Mouse (Mus musculus): Measurements from ENCODE around the gene Serbp1. TPM values are rescaled to one million over a fixed set of nuclear protein-coding genes. Genes with fewer than 3 reads are reported as not detected.

Serbp1 gene
- polyA plus RNA-seq, 2 experiments from 2014 or later: 285 to 307 TPM

- no peak for ATAC-seq
These were observed 64.5 kb downstream of the Serbp1 start for GRCm38 (mm10) chr6:67302471-67302870.

DNA sequence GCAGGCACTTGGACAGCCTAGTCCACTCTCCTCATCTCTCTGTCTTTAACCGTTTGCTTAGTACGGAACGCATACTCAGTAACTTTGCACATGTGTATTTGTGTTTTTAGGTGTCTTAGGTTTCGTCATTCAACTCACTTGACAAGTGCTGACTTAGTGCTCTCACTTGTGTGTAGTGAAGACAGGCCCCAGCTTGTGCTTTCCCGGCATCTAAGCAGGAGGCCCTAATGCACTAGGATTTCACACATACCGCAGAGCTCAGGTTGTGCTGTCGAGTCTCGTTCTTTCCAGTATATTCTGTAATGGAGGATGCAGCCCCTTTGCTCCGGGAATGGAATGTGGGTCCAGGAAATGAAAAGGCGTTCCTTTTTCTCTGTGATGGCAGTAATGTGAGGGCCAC, 65.2 kb downstream of the Serbp1 start:
- ATAC-seq: no peak

- no peak for ATAC-seq
These were observed 71.0 kb downstream of the Serbp1 start for GRCm38 (mm10) chr6:67308994-67309393.

DNA sequence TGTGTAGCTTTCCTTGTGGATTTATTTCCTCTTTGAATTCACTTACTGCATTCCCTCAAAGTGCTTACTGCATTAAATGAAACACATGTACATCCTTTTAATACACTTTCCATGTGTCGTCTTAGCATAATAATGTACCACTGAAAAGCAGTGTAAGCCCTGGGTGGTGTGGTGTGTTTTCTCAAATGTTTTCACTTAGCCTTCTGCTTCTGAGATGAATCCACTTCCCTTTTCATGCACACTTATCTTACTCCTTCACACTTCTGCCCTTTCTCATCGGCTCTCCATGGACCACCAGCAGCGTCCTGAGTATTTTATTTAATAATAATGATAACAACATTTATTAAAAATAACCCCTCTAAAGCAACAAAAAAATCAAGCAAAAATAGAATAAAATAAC, 71.8 kb downstream of the Serbp1 start:
- ATAC-seq: no peak

- no peak for ATAC-seq
These were observed 76.7 kb downstream of the Serbp1 start for GRCm38 (mm10) chr6:67314697-67315096.

- ATAC-seq: no peak
These were observed 79.1 kb downstream of the Serbp1 start for GRCm38 (mm10) chr6:67317068-67317467.

DNA sequence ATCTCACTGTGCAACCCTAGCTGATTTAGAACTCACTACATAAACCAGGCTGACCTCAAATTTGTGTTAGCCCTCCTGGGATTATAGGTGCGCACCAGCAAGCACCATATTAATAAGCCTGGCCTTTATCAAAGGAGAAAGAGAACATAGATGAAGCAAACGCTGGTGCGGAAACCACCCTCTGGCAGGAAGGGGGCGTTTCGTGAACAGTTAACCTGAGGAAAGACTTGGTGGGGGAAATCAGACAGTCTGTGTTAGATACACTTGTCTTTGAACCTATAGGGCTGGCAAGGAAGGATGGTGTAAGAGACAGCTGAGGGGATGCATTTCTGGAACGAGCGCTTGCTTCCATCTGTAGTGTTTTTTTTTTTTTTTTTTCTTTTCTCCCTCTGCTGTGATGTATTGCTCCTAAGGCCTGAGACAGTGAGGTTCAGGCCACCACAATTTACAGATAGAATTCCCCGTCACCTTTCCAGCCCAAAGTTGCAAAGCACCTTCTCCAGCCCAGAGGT, 79.9 kb downstream of the Serbp1 start:
- peak; percentile 68 for ATAC-seq

DNA sequence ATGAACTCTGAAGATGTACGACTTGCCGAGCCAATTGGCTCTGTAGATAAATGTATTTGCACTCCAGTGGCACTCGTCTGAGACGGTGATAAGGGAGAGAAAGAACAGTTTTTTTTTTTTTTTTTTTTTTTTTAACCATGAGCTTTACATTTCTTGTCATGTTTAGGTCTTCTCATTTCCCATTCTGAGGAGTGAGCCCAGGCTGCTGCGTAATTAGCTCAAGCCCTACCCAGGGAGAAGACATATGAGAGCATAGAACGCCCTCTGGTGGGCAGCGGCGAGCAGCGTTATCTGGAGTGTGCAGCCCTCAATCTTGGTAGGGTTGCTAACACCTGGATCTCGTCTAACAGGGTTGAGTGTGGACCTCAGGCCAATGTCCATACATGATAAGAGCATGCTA, 80.5 kb downstream of the Serbp1 start:
- peak; percentile 67 for ATAC-seq

GRCm38 (mm10) chr6:67323788-67324187, 85.8 kb downstream of the Serbp1 start:
- no peak for ATAC-seq

DNA sequence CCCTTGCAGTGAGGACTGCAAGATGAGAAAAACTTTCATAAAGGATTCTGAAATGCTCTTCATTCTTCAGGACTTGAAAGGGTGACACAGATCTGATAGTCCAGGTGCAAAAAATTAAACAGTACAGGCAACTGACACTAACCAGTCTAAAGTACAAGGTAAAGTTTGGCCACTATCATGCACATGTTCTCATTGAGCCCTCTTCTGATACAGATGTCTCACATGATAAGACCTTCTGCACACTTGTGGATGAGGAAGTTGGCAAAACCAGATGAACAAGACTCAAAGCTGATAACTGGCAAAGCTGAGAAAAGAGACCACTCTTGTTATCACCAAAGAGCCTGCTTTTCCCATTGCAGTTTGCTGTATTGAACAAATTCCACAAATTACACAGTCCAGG, 100.0 kb downstream of the Serbp1 start:
- no peak for ATAC-seq

DNA sequence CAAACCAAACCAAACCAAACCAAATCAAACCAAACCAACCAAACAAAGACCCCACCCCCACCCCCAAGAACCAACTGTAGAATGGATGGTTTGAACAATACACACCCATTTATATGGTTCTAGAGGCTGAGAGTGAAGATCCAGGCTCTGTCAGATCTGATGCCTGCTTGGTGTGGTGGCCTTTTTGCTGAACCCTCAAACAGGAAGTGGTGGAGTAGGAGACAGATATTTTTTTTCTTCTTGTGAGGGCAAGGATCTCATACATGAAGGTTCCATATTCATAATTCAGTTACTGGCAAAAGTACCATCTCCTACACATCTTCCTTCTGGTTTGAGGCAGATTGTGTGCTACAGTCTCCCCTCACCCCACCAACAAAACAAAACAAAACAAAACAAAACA, 101.5 kb downstream of the Serbp1 start:
- peak; percentile 71 for ATAC-seq

Other genes with a start within 250 kb of the Serbp1 start
- gene Gadd45a, start 200.7 kb upstream of the Serbp1 start, polyA plus RNA-seq (2017; shearing (Covaris generic)): 1 to 10 TPM; 4.1 to 5.6 TPM
- gene Il12rb2, start 138.0 kb downstream of the Serbp1 start, polyA plus RNA-seq (2017; shearing (Covaris generic)): 1 to 10 TPM; 1.3 to 2.1 TPM